Mouse (Mus musculus): ENCODE data around the gene Crb3. TPM values are rescaled to one million over a fixed set of nuclear protein-coding genes. Genes with fewer than 3 reads are reported as not detected.

Crb3 gene
- 0.85 and 1.8 TPM in 2 replicates for polyA plus RNA-seq (2012; rRNA removed)

GRCm38 (mm10) chr17:57058891-57059485 lies at the start of gene Crb3:
Gene Crb3 (plus strand): TSS chr17:57059105.

GRCm38 (mm10) chr17:57011236-57012141 lies 47.4 kb upstream of the Crb3 start, which contains the start of the genes Gtf2f1 and Gm17949:
Gene Gtf2f1 (minus strand): TSS chr17:57011288.
Gene Gm17949 (plus strand): TSS chr17:57011469.

GRCm38 (mm10) chr17:57030931-57031660 lies 27.8 kb upstream of the Crb3 start, which contains the start of gene Khsrp:
Gene Khsrp (minus strand): TSS chr17:57031522.

GRCm38 (mm10) chr17:57041554-57041953 lies 17.4 kb upstream of the Crb3 start, which contains the start of gene Slc25a41:
Gene Slc25a41 (minus strand): TSS chr17:57041654.

GRCm38 (mm10) chr17:57059486-57059977 lies 627 bp downstream of the Crb3 start, which contains the start of gene Slc25a23:
Gene Slc25a23 (minus strand): TSS chr17:57059863.

GRCm38 (mm10) chr17:57078336-57078735 lies 19.4 kb downstream of the Crb3 start, which contains the start of gene Dennd1c:
Gene Dennd1c (minus strand): TSS chr17:57078514.

GRCm38 (mm10) chr17:57087049-57087832 lies 28.3 kb downstream of the Crb3 start, which contains the start of gene Tubb4a:
Gene Tubb4a (minus strand): TSS chr17:57087782.

GRCm38 (mm10) chr17:57105181-57106034 lies 46.5 kb downstream of the Crb3 start, which contains the start of gene Tnfsf9:
Gene Tnfsf9 (plus strand): TSS chr17:57105325.

Other genes starting within 250 kb of the Crb3 start
- gene Rfx2, start 228.1 kb upstream of the Crb3 start, polyA plus RNA-seq (2012; rRNA removed), result 7.5 and 8.4 TPM in 2 replicates
- not detected in 2 replicates for gene Acsbg2, start 184.7 kb upstream of the Crb3 start, polyA plus RNA-seq (2012; rRNA removed)
- gene 1700061G19Rik, start 183.6 kb upstream of the Crb3 start, polyA plus RNA-seq (2012; rRNA removed), result 0.04 TPM in 1 of 2 replicates, not detected in the other
- 95.9 and 103 TPM in 2 replicates for gene Mllt1, start 123.7 kb upstream of the Crb3 start, polyA plus RNA-seq (2012; rRNA removed)
- gene Acer1, start 77.0 kb upstream of the Crb3 start, polyA plus RNA-seq (2012; rRNA removed), result not detected in 2 replicates
- gene Clpp, start 68.8 kb upstream of the Crb3 start, polyA plus RNA-seq (2012; rRNA removed), result 96.5 and 130 TPM in 2 replicates
- 22.3 and 23.3 TPM in 2 replicates for gene Alkbh7, start 61.8 kb upstream of the Crb3 start, polyA plus RNA-seq (2012; rRNA removed)
- gene Pspn, start 59.1 kb upstream of the Crb3 start, polyA plus RNA-seq (2012; rRNA removed), result 0.17 TPM in 1 of 2 replicates, not detected in the other
- gene Gtf2f1, start 47.8 kb upstream of the Crb3 start, polyA plus RNA-seq (2012; rRNA removed), result 82.8 and 142 TPM in 2 replicates
- gene Gm17949, start 47.6 kb upstream of the Crb3 start, polyA plus RNA-seq (2012; rRNA removed), result 0.05 and 0.08 TPM in 2 replicates
- 132 and 136 TPM in 2 replicates for gene Khsrp, start 27.6 kb upstream of the Crb3 start, polyA plus RNA-seq (2012; rRNA removed)
- not detected in 2 replicates for gene Slc25a41, start 17.5 kb upstream of the Crb3 start, polyA plus RNA-seq (2012; rRNA removed)
- gene Slc25a23, start 758 bp downstream of the Crb3 start, polyA plus RNA-seq (2012; rRNA removed), result 28.0 and 35.7 TPM in 2 replicates
- gene Dennd1c, start 19.4 kb downstream of the Crb3 start, polyA plus RNA-seq (2012; rRNA removed), result 3.9 and 5.1 TPM in 2 replicates
- gene Tubb4a, start 28.7 kb downstream of the Crb3 start, polyA plus RNA-seq (2012; rRNA removed), result 70.7 and 72.5 TPM in 2 replicates
- gene Tnfsf9, start 46.2 kb downstream of the Crb3 start, polyA plus RNA-seq (2012; rRNA removed), result 6.2 and 6.5 TPM in 2 replicates
- gene Cd70, start 90.7 kb downstream of the Crb3 start, polyA plus RNA-seq (2012; rRNA removed), result 0.20 and 0.22 TPM in 2 replicates
- 0.35 TPM in 2 replicates for gene Tnfsf14, start 135.1 kb downstream of the Crb3 start, polyA plus RNA-seq (2012; rRNA removed)
- gene C3, start 169.0 kb downstream of the Crb3 start, polyA plus RNA-seq (2012; rRNA removed), result 2.6 and 3.3 TPM in 2 replicates
- 14.1 and 20.4 TPM in 2 replicates for gene Gpr108, start 189.3 kb downstream of the Crb3 start, polyA plus RNA-seq (2012; rRNA removed)
- gene Trip10, start 190.3 kb downstream of the Crb3 start, polyA plus RNA-seq (2012; rRNA removed), result 28.3 and 33.5 TPM in 2 replicates
- gene Vav1, start 220.0 kb downstream of the Crb3 start, polyA plus RNA-seq (2012; rRNA removed), result 1.7 and 2.3 TPM in 2 replicates